Mouse (Mus musculus) heart, adult 8-10 months (tissue): Measurements from ENCODE around the gene Rnf130. TPM values are rescaled to one million over a fixed set of nuclear protein-coding genes. Genes with fewer than 3 reads are reported as not detected.

Source experiments
- DNase-seq: peaks from one replicate; pipeline ENCODE4 v3.0.0; 2022; ENCODE audit warnings: low spot score
- total RNA-seq, 4 experiments: library from RNA; stranded (reverse); gene quantifications; 2 replicates each; pipeline ENCODE4 v1.2.4; 2022

Rnf130 gene
- total RNA-seq, 4 experiments from 2014 or later, result 44.8 to 56.7 (median 53.0) TPM

- DNase-seq, result no peak
Measured at GRCm38 (mm10) chr11:50024445-50024832, 707 bp upstream of the Rnf130 start.

- no peak for DNase-seq
Measured at GRCm38 (mm10) chr11:50025721-50026520, 775 bp downstream of the Rnf130 start.

GRCm38 (mm10) chr11:50026521-50027090, 1.5 kb downstream of the Rnf130 start:
- no peak for DNase-seq

- no peak for DNase-seq
Measured at GRCm38 (mm10) chr11:50028416-50028815, 3.3 kb downstream of the Rnf130 start.

- no peak for DNase-seq
Measured at GRCm38 (mm10) chr11:50034155-50034554, 9.0 kb downstream of the Rnf130 start.

GRCm38 (mm10) chr11:50035726-50036125, 10.6 kb downstream of the Rnf130 start:
- no peak for DNase-seq

- DNase-seq, result no peak
Measured at GRCm38 (mm10) chr11:50036781-50037460, 11.8 kb downstream of the Rnf130 start.

GRCm38 (mm10) chr11:50038757-50039156, 13.6 kb downstream of the Rnf130 start:
- no peak for DNase-seq

GRCm38 (mm10) chr11:50041148-50041547, 16.0 kb downstream of the Rnf130 start:
- no peak for DNase-seq

GRCm38 (mm10) chr11:50042345-50042997, 17.3 kb downstream of the Rnf130 start:
- DNase-seq, result no peak

- DNase-seq, result no peak
Measured at GRCm38 (mm10) chr11:50044454-50044853, 19.3 kb downstream of the Rnf130 start.

GRCm38 (mm10) chr11:50047610-50048009, 22.5 kb downstream of the Rnf130 start:
- no peak for DNase-seq

GRCm38 (mm10) chr11:50048115-50048514, 23.0 kb downstream of the Rnf130 start:
- no peak for DNase-seq

GRCm38 (mm10) chr11:50050392-50050791, 25.2 kb downstream of the Rnf130 start:
- DNase-seq, result no peak

GRCm38 (mm10) chr11:50057713-50058112, 32.6 kb downstream of the Rnf130 start:
- DNase-seq, result no peak

GRCm38 (mm10) chr11:50058277-50058676, 33.1 kb downstream of the Rnf130 start:
- DNase-seq, result no peak

- no peak for DNase-seq
Measured at GRCm38 (mm10) chr11:50059045-50059444, 33.9 kb downstream of the Rnf130 start.

GRCm38 (mm10) chr11:50062116-50062515, 37.0 kb downstream of the Rnf130 start:
- no peak for DNase-seq

GRCm38 (mm10) chr11:50066088-50066487, 40.9 kb downstream of the Rnf130 start:
- peak; percentile 44 for DNase-seq

- peak; percentile 5 for DNase-seq
Measured at GRCm38 (mm10) chr11:50073830-50074229, 48.7 kb downstream of the Rnf130 start.

GRCm38 (mm10) chr11:50076756-50077155, 51.6 kb downstream of the Rnf130 start:
- no peak for DNase-seq
